Mouse (Mus musculus) embryonic facial prominence, embryonic 10.5 days (tissue): Measurements from ENCODE around the gene Frat1. TPM values are rescaled to one million over a fixed set of nuclear protein-coding genes. Genes with fewer than 3 reads are reported as not detected.
"Not testable (repeated sequence)": the region's sequence is repeated elsewhere in the genome, so short reads cannot be mapped to it uniquely, and the experiment has no call there.

Source experiments
- DNase-seq: peaks from one replicate; pipeline ENCODE4 v3.0.0-alpha.2; 2017; ENCODE audit warnings: low spot score
- H3K27ac ChIP-seq: fragments of 300-500 bp; sonication (generic); replicated peaks from 2 replicates; pipeline ENCODE4 v1.5.1; 2016; ENCODE audit warnings: mild to moderate bottlenecking
- H3K27me3 ChIP-seq: fragments of 300-500 bp; sonication (generic); replicated peaks from 2 replicates; pipeline ENCODE4 v1.6.1; 2016; ENCODE audit warnings: low read depth, mild to moderate bottlenecking; ENCODE audit not compliant: poor library complexity, severe bottlenecking
- H3K36me3 ChIP-seq: fragments of 300-500 bp; sonication (generic); replicated peaks from 2 replicates; pipeline ENCODE4 v1.6.1; 2016; ENCODE audit warnings: mild to moderate bottlenecking, moderate library complexity
- H3K4me1 ChIP-seq: fragments of 300-500 bp; sonication (generic); 2 replicates; pipeline ENCODE4 v1.6.1; 2016
- H3K4me3 ChIP-seq: fragments of 300-500 bp; sonication (generic); 2 replicates; pipeline ENCODE4 v1.5.1; 2016; ENCODE audit warnings: mild to moderate bottlenecking, moderate library complexity
- H3K9me3 ChIP-seq: fragments of 300-500 bp; sonication (generic); 2 replicates; pipeline ENCODE4 v1.6.1; 2016; ENCODE audit warnings: mild to moderate bottlenecking
- WGBS: fragments of 180-500 bp; shearing (Covaris S2); methylation state at CpG from one replicate; pipeline ENCODE4 v1.1.7; 2016; 5-methylcytosine and 5-hydroxymethylcytosine counted together
- polyA plus RNA-seq: library from polyadenylated mRNA; unstranded; fragments of >200 nt; fragmentation: Nextera tagmentation; extraction: Ambion mirVana; gene quantifications from 2 replicates; pipeline ENCODE4 v1.2.1, GENCODE M21; 2016

Frat1 gene
- polyA plus RNA-seq, 1 experiment from 2014 or later, result 9.2 TPM

GRCm38 (mm10) chr19:41847992-41848851 lies 18.5 kb downstream of the Frat1 start, which contains the start of gene Frat2:
Gene Frat2, minus strand, starts transcription at chr19:41848132.
- peaks cover 33% of the 10 kb centered on the region for H3K4me1 ChIP-seq
- WGBS, result 1% methylated on average over 72 of the region's 72 CpGs
- peak within 1 kb of the TSS; percentile 95 for H3K27ac ChIP-seq
- peak within 1 kb of the TSS; percentile 85 for H3K4me3 ChIP-seq
- H3K36me3 ChIP-seq, result no peaks in the 10 kb centered on the region
- DNase-seq, result peak; percentile 95
- no peaks in the 10 kb centered on the region for H3K9me3 ChIP-seq
- peaks cover 22% of the 10 kb centered on the region for H3K27me3 ChIP-seq

GRCm38 (mm10) chr19:41850021-41850718 lies 20.4 kb downstream of the Frat1 start:
- H3K4me1 ChIP-seq, result peaks cover 33% of the 10 kb centered on the region
- no peak for DNase-seq
- peaks cover 13% of the 10 kb centered on the region for H3K27me3 ChIP-seq
- H3K27ac ChIP-seq, result peak overlapping the region; percentile 71
- H3K36me3 ChIP-seq, result no peaks in the 10 kb centered on the region
- WGBS, result 22% methylated on average over 6 of the region's 6 CpGs
- peak overlapping the region; percentile 21; the same call in 1 of the 2 replicates for H3K4me3 ChIP-seq
- no peaks in the 10 kb centered on the region for H3K9me3 ChIP-seq

GRCm38 (mm10) chr19:41850719-41851543 lies 21.2 kb downstream of the Frat1 start:
- Histone ChIP-seq H3K9me3 (no peaks in the 10 kb centered on the region), H3K4me3 (peak overlapping the region; percentile 21; the same call in 1 of the 2 replicates), H3K27ac (peak overlapping the region; percentile 71), H3K36me3 (no peaks in the 10 kb centered on the region), H3K27me3 (peaks cover 8% of the 10 kb centered on the region), H3K4me1 (peaks cover 33% of the 10 kb centered on the region)
- 20% methylated on average over 14 of the region's 14 CpGs for WGBS
- DNase-seq, result peak; percentile 31

GRCm38 (mm10) chr19:41852423-41852822 lies 22.7 kb downstream of the Frat1 start:
- no peak overlapping the region for H3K4me3 ChIP-seq
- WGBS, result 90% methylated on average over 4 of the region's 4 CpGs

GRCm38 (mm10) chr19:41857086-41857762 lies 27.5 kb downstream of the Frat1 start:
- Histone ChIP-seq H3K27ac (no peak overlapping the region), H3K9me3 (no peaks in the 10 kb centered on the region), H3K27me3 (no peaks in the 10 kb centered on the region), H3K4me3 (no peak overlapping the region), H3K36me3 (peaks cover 17% of the 10 kb centered on the region), H3K4me1 (peaks cover 11% of the 10 kb centered on the region)
- DNase-seq, result no peak
- 86% methylated on average over 5 of the region's 5 CpGs for WGBS

More at GRCm38 (mm10) chr19:41852423-41852822, 22.7 kb downstream of the Frat1 start:
- H3K27ac ChIP-seq, result no peak overlapping the region
- H3K36me3 ChIP-seq, result no peaks in the 10 kb centered on the region
- no peaks in the 10 kb centered on the region for H3K9me3 ChIP-seq
- DNase-seq, result no peak
- H3K4me1 ChIP-seq, result peaks cover 20% of the 10 kb centered on the region
- H3K27me3 ChIP-seq, result no peaks in the 10 kb centered on the region

GRCm38 (mm10) chr19:41857816-41858310 lies 28.1 kb downstream of the Frat1 start:
- H3K4me3 ChIP-seq, result no peak overlapping the region
- H3K9me3 ChIP-seq, result no peaks in the 10 kb centered on the region
- DNase-seq, result peak; percentile 27
- no peaks in the 10 kb centered on the region for H3K27me3 ChIP-seq
- peak overlapping the region; percentile 49; the same call in 1 of the 2 replicates for H3K27ac ChIP-seq
- 85% methylated on average over 3 of the region's 3 CpGs for WGBS
- H3K4me1 ChIP-seq, result peaks cover 11% of the 10 kb centered on the region
- peaks cover 24% of the 10 kb centered on the region for H3K36me3 ChIP-seq

- peaks cover 100% of the 10 kb centered on the region for H3K36me3 ChIP-seq
Observed at GRCm38 (mm10) chr19:41866707-41867106, 36.9 kb downstream of the Frat1 start.

GRCm38 (mm10) chr19:41869296-41869695 lies 39.5 kb downstream of the Frat1 start:
- peaks cover 100% of the 10 kb centered on the region for H3K36me3 ChIP-seq
- no peaks in the 10 kb centered on the region for H3K9me3 ChIP-seq
- H3K27me3 ChIP-seq, result no peaks in the 10 kb centered on the region
- DNase-seq, result no peak
- H3K4me3 ChIP-seq, result no peak overlapping the region
- no peak overlapping the region for H3K27ac ChIP-seq
- WGBS, result 96% methylated on average over 5 of the region's 5 CpGs
- H3K4me1 ChIP-seq, result no peaks in the 10 kb centered on the region

More at GRCm38 (mm10) chr19:41866707-41867106, 36.9 kb downstream of the Frat1 start:
- no peak for DNase-seq
- no peaks in the 10 kb centered on the region for H3K4me1 ChIP-seq
- H3K27ac ChIP-seq, result no peak overlapping the region
- H3K27me3 ChIP-seq, result no peaks in the 10 kb centered on the region
- WGBS, result 88% methylated on average over 8 of the region's 8 CpGs
- no peak overlapping the region for H3K4me3 ChIP-seq
- H3K9me3 ChIP-seq, result no peaks in the 10 kb centered on the region

GRCm38 (mm10) chr19:41869946-41870345 lies 40.2 kb downstream of the Frat1 start:
- H3K9me3 ChIP-seq, H3K27me3 ChIP-seq, H3K27ac ChIP-seq, H3K4me3 ChIP-seq, H3K4me1 ChIP-seq, DNase-seq: not testable (repeated sequence)
- WGBS, result 86% methylated on average over 5 of the region's 5 CpGs
- H3K36me3 ChIP-seq, result peaks cover 100% of the 10 kb centered on the region

GRCm38 (mm10) chr19:41872285-41872684 lies 42.5 kb downstream of the Frat1 start:
- H3K4me1 ChIP-seq, result no peaks in the 10 kb centered on the region
- H3K27me3 ChIP-seq, result no peaks in the 10 kb centered on the region
- no peak overlapping the region for H3K4me3 ChIP-seq
- H3K27ac ChIP-seq, result no peak overlapping the region
- H3K36me3 ChIP-seq, result peaks cover 98% of the 10 kb centered on the region
- H3K9me3 ChIP-seq, result no peaks in the 10 kb centered on the region
- WGBS, result 99% methylated on average over 2 of the region's 2 CpGs
- no peak for DNase-seq

GRCm38 (mm10) chr19:41874356-41874755 lies 44.6 kb downstream of the Frat1 start:
- WGBS, result 95% methylated on average over 14 of the region's 14 CpGs
- Histone ChIP-seq H3K9me3 (no peaks in the 10 kb centered on the region), H3K4me3 (no peak overlapping the region), H3K27ac (no peak overlapping the region), H3K4me1 (no peaks in the 10 kb centered on the region), H3K27me3 (no peaks in the 10 kb centered on the region), H3K36me3 (peaks cover 97% of the 10 kb centered on the region)
- no peak for DNase-seq
